Mouse (Mus musculus) C2C12 (cell line): Measurements from ENCODE around the gene Cald1.

ENCODE experiments used
- CEBPB ChIP-seq: IDR thresholded peaks from one replicate; pipeline ENCODE4 v1.6.1; 2011; ENCODE audit warnings: low read depth, mild to moderate bottlenecking, control low read depth, moderate library complexity
- CTCF ChIP-seq: IDR thresholded peaks from one replicate; pipeline ENCODE4 v1.5.1; 2011; ENCODE audit not compliant: control insufficient read depth, insufficient read depth, insufficient read length
- MAX ChIP-seq: IDR thresholded peaks from one replicate; pipeline ENCODE4 v1.6.1; 2011; ENCODE audit warnings: mild to moderate bottlenecking, control low read depth
- MYOG ChIP-seq: IDR thresholded peaks from one replicate; pipeline ENCODE4 v1.6.1; 2011; ENCODE audit not compliant: control insufficient read depth, insufficient read length; ENCODE audit errors: extremely low read depth
- USF1 ChIP-seq: IDR thresholded peaks from one replicate; pipeline ENCODE4 v1.6.1; 2011; ENCODE audit warnings: low read depth, mild to moderate bottlenecking, control low read depth, moderate library complexity

DNA sequence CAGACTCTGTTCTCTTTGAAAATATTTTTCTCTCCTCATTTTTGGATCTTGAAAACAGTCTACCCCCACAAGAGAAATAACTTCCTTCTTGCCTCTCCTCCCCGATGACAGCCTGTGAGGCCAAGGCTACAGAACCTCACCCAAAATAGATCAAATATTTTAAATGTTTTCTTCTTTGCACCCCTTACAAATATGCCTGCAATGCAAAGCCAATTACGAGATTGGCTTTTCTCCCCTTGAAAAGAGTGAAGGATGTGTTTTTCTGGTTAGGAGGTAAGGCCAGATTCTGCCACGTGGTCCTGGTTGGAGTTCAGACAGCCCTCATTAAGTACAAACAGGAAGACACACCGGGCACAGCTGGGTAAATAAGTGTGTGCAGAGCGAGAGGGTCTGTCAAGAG, 14.9 kb upstream of the Cald1 start:
- no peak for TF ChIP-seq CEBPB
- no peak for TF ChIP-seq CTCF
- TF ChIP-seq MAX: no peak
- peak; percentile 12 for TF ChIP-seq USF1
- no peak for TF ChIP-seq MYOG
